Mouse (Mus musculus) granulocyte monocyte progenitor cell, adult 5-6 weeks (primary cell): ENCODE results near the gene Tmigd1. TPM values are rescaled to one million over a fixed set of nuclear protein-coding genes. Genes with fewer than 3 reads are reported as not detected.

Experiments used
- ATAC-seq: replicated peaks from 2 replicates; pipeline ENCODE4 v1.8.0; 2016; ENCODE audit warnings: mild to moderate bottlenecking, moderate TSS enrichment, inconsistent platforms; ENCODE audit not compliant: poor library complexity, severe bottlenecking
- total RNA-seq, 2 experiments: library from RNA; stranded (forward) in 1 of 2; stranded (reverse) in 1 of 2; fragments of 200-712, 200-1000 nt in 1 of 2; fragments of >200 nt in 1 of 2; fragmentation: Nextera tagmentation in 1 of 2; gene quantifications; 2 replicates each; pipeline ENCODE4 v1.2.3; 2014 to 2017

Tmigd1 gene
- total RNA-seq, 2 experiments from 2014 or later: not detected

GRCm38 (mm10) chr11:76965703-76966102, 63.7 kb downstream of the Tmigd1 start:
- ATAC-seq: no peak

Other genes starting within 250 kb of the Tmigd1 start
- not detected in 2 replicates for gene Bhlha9, start 229.7 kb upstream of the Tmigd1 start, total RNA-seq (2014; fragmentation: Nextera tagmentation)
- gene Bhlha9, start 229.7 kb upstream of the Tmigd1 start, total RNA-seq (2017): not detected in 2 replicates
- gene Trarg1, start 222.4 kb upstream of the Tmigd1 start, total RNA-seq (2014; fragmentation: Nextera tagmentation): not detected in 2 replicates
- gene Trarg1, start 222.4 kb upstream of the Tmigd1 start, total RNA-seq (2017): not detected in 2 replicates
- gene Gosr1, start 138.6 kb upstream of the Tmigd1 start, total RNA-seq (2014; fragmentation: Nextera tagmentation): 14.7 and 14.9 TPM in 2 replicates
- 47.4 and 93.8 TPM in 2 replicates for gene Gosr1, start 138.6 kb upstream of the Tmigd1 start, total RNA-seq (2017)
- gene Cpd, start 55.1 kb upstream of the Tmigd1 start, total RNA-seq (2014; fragmentation: Nextera tagmentation): 13.1 and 13.5 TPM in 2 replicates
- gene Cpd, start 55.1 kb upstream of the Tmigd1 start, total RNA-seq (2017): 21.1 and 22.2 TPM in 2 replicates
- gene Blmh, start 22.6 kb downstream of the Tmigd1 start, total RNA-seq (2014; fragmentation: Nextera tagmentation): 83.3 and 85.8 TPM in 2 replicates
- 226 and 238 TPM in 2 replicates for gene Blmh, start 22.6 kb downstream of the Tmigd1 start, total RNA-seq (2017)
- not detected in 2 replicates for gene Slc6a4, start 96.4 kb downstream of the Tmigd1 start, total RNA-seq (2014; fragmentation: Nextera tagmentation)
- not detected in 2 replicates for gene Slc6a4, start 96.4 kb downstream of the Tmigd1 start, total RNA-seq (2017)
- 15.6 and 22.8 TPM in 2 replicates for gene Nsrp1, start 176.3 kb downstream of the Tmigd1 start, total RNA-seq (2014; fragmentation: Nextera tagmentation)
- 18.2 and 22.8 TPM in 2 replicates for gene Nsrp1, start 176.3 kb downstream of the Tmigd1 start, total RNA-seq (2017)